Mouse (Mus musculus): Measurements from ENCODE around the gene B230307C23Rik. TPM values are rescaled to one million over a fixed set of nuclear protein-coding genes. Genes with fewer than 3 reads are reported as not detected.
A peak's percentile ranks its signal among the peaks of the same experiment; 100 is the strongest.
"Not testable (repeated sequence)": the region's sequence is repeated elsewhere in the genome, so short reads cannot be mapped to it uniquely, and the experiment has no call there.

B230307C23Rik gene
- total RNA-seq (2021), result 1 to 10 TPM; 5.4 to 5.5 TPM
- long read RNA-seq, experiment 1, partial matches to known transcripts, result 1 of 6 reads
- long read RNA-seq, experiment 1, other reads (novel, unspliced or antisense), result 3 of 6 reads
- long read RNA-seq, experiment 2, partial matches to known transcripts, result 0 of 4 reads
- long read RNA-seq, experiment 2, other reads (novel, unspliced or antisense), result 0 of 4 reads

GRCm38 (mm10) chr16:97996616-97997382 lies at the start of gene B230307C23Rik:
TSS of gene B230307C23Rik (plus strand) at chr16:97997315.
- DNase-seq, result peak; percentile 82
- intact Hi-C loops (cut with DNase I; ENCODE audit: low total_unique reads), result no loop called here

GRCm38 (mm10) chr16:97948836-97949235 lies 48.3 kb upstream of the B230307C23Rik start:
- DNase-seq, result no peak
- intact Hi-C loops (cut with DNase I; ENCODE audit: low total_unique reads), result no loop called here

- no peak for DNase-seq
- intact Hi-C loops (cut with DNase I; ENCODE audit: low total_unique reads), result no loop called here
Observed at GRCm38 (mm10) chr16:97950061-97950460, 47.1 kb upstream of the B230307C23Rik start.

- intact Hi-C loops (cut with DNase I; ENCODE audit: low total_unique reads), result no loop called here
- DNase-seq, result no peak
Observed at GRCm38 (mm10) chr16:97952371-97952770, 44.7 kb upstream of the B230307C23Rik start.

DNA sequence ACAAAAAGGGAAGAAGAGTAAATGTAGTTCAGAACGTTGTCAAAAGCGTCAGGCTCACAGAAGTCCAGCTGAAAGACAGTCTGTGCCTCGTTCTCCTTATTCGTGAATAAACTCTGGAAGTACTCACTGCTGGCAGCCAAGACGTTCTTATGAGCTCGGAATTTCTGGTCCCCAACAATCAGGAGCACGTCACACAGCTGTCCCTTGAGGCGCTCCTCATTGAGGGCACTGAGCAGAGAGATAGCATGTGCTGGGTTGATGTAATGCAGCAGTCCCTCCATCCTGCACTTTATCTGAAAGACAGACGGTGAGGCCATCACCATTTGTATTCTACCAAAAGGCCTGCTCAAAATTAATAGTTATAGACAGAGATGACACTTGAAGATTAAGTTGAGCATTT lies 44.3 kb upstream of the B230307C23Rik start:
- intact Hi-C loops (cut with DNase I; ENCODE audit: low total_unique reads), result no loop called here
- no peak for DNase-seq

DNA sequence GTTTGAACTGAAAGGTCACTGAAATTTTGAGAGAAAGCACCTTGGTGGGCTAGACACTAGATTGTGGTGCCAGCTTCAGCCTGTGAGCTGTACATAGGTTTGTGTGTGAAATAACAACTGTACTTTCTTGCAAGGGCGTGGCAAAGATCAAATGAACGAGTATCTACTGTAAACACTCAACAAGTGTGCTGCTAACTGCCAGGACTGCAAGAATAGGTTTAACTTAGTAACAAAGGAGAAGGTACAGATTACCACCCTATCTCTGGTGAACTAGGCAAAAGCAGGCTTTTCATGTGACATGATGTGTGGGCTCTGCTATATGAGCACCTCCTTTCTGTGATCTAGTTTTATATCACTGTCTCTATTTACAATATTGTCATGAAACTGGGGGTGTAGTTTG lies 43.8 kb upstream of the B230307C23Rik start:
- no peak for DNase-seq
- intact Hi-C loops (cut with DNase I; ENCODE audit: low total_unique reads), result no loop called here

DNA sequence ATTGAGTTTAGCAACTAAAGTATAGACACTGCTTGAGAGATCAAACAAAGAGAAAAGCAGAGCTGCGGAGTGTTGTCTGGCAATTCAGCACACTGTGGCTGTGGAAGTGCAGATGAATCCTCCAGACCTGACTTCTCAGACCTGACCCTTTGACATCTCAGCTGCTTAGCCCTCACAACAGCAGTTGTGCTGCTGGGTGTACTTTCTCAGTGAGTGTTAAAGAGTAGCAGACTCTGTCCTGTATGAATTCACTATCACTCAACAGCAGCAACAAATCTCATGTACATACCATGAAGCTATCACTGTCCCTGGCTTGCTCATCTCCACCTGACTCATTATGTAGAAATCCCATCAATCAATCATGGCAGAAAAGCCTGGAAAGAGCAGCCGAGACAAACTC lies 41.1 kb upstream of the B230307C23Rik start:
- intact Hi-C loops (cut with DNase I; ENCODE audit: low total_unique reads), result no loop called here
- no peak for DNase-seq

DNA sequence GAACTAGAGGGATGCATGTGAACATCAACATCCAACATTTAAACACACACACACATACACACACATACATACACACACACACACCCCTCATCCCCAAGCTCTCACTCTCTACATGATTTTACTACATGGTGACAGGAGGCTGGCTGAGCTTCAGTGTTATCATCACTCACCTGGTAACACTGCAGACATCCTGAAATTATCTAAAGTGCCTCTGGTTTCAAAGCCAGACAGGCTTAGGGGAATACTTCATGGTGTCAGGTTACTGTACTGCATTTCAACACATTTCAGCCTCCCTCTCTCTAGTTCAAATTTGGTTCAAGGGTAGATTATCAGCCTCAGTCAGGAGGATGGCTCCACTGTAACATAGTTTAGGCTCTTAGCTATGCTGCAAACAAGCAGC lies 39.5 kb upstream of the B230307C23Rik start:
- intact Hi-C loops (cut with DNase I; ENCODE audit: low total_unique reads), result no loop called here
- DNase-seq, result no peak

DNA sequence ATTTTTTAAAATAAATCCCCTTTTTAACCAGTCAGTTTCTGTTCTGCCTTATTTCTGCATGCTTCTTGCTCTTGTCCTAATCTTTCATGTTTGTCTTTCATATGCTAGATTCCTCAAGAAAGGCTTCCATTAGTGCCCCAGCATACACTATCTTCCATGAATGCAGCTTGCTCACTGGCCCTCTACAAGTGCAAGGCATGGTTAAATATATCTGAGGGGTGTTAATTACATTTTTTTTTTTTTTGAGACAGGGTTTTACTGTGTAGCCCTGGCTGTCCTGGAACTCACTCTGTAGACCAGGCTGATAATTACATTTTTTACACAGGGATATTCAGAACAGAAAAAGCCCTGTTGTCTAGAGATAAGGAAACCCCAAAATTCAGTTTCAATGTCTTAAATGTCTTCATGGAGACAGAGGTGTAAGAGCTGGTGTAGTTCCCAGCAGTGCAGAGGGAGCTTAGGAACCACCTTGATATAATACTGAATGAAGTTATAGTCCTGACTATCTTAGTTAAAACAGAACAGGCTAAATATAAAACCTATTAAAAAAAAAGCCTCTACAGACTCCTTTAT lies 38.6 kb upstream of the B230307C23Rik start:
- intact Hi-C loops (cut with DNase I; ENCODE audit: low total_unique reads), result no loop called here
- DNase-seq, result no peak

GRCm38 (mm10) chr16:97960348-97960747 lies 36.8 kb upstream of the B230307C23Rik start:
- intact Hi-C loops (cut with DNase I; ENCODE audit: low total_unique reads), result no loop called here
- no peak for DNase-seq

GRCm38 (mm10) chr16:97961381-97962150 lies 35.5 kb upstream of the B230307C23Rik start:
- DNase-seq, result no peak
- intact Hi-C loops (cut with DNase I; ENCODE audit: low total_unique reads), result no loop called here

DNA sequence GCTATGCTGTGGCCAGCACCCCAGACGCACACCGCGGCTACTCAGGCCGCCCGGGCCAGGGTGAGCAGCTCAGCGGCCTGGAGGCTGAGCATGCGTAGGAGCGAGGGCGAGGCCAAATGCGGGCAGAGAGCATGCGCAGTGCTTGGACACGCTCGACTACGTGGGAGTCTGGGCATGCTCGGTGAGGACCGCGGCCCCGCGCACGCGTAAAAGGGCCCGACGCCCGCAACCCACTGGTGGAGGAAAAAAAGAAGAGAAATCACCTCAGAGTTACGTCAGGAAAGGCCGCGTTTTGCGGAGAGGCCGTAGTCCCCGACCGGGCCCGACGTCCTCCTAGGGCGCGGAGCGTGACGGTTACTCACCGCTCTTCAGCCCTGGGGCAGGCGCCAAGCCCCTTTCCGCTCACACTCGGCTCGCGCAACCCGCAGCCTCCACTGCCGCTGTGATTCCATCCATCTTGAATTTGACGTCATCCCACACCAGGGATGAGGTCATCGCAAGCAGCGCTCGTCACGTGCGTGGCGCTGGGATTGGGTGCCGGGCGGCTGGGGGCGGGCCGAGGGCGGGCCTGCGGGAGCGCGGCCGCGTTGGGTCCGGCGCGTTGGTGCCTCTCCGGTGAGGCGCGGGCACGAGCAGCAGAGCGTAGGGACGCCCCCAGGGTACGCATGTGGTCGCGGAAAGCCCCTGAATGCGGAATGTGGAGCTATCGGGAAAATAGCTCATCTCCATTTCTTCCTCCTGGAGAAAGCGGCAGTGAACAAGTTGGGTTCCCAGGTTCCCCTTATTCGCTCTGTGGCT lies 34.8 kb upstream of the B230307C23Rik start, which contains the start of the genes C2cd2 and Zbtb21:
TSS of gene C2cd2 (minus strand) at position 448 of the 798 bp plus-strand sequence.
TSS of gene Zbtb21 (minus strand) at position 472 of the 798 bp plus-strand sequence.
- intact Hi-C loops (cut with DNase I; ENCODE audit: low total_unique reads), result no loop called here

GRCm38 (mm10) chr16:97963956-97964540 lies 33.1 kb upstream of the B230307C23Rik start:
- DNase-seq, result no peak
- intact Hi-C loops (cut with DNase I; ENCODE audit: low total_unique reads), result no loop called here

More for the DNA sequence above, 34.8 kb upstream of the B230307C23Rik start, which contains the start of the genes C2cd2 and Zbtb21:
- DNase-seq, result peak; percentile 97

DNA sequence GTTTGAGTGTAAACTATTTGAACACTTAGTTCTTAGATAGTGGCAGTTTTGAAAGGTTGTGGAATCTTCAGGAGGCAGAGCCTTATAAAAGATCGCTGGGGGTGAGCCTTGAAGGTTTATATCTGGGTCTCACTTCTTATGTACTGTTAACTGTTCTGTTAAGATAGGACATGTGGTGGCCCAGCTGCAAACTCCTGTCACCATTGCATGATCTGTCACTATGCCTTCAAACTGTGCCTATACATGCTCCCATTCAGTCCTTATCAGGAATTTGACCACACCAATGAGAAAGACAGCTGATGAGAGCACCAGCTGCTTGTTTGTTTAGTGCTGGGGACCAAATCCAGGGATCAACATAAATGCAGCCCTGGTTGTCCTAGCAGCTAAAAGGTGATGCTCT lies 19.8 kb upstream of the B230307C23Rik start:
- intact Hi-C loops (cut with DNase I; ENCODE audit: low total_unique reads), result no loop called here
- no peak for DNase-seq

DNA sequence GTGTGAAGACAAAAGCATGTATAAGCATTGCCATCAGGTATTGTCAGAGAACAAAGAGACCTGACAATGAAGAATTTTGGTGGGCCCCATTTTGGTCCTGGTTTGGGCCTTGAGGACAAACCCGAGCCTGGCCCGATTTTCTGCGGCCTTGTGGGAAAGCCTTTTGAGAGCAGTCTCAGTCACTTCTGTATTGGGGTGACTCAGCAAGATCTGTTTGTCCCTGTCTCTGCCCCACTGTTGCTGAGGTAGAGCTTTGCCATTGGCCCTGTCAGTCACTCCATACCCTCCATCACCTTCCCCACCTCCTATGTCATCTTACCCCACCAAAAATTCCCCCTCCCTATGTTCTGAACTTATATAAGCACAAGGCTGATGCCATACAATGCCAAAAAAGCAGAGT lies 19.4 kb upstream of the B230307C23Rik start:
- no peak for DNase-seq
- intact Hi-C loops (cut with DNase I; ENCODE audit: low total_unique reads), result no loop called here

GRCm38 (mm10) chr16:97981362-97981761 lies 15.8 kb upstream of the B230307C23Rik start:
- intact Hi-C loops (cut with DNase I; ENCODE audit: low total_unique reads), result loop anchor here (10.0 kb wide), 1 partner anchor 177 kb away; no protein-coding TSS in a partner anchor
- no peak for DNase-seq

GRCm38 (mm10) chr16:97984589-97984988 lies 12.5 kb upstream of the B230307C23Rik start:
- intact Hi-C loops (cut with DNase I; ENCODE audit: low total_unique reads), result loop anchor here (10.0 kb wide), 1 partner anchor 180 kb away; no protein-coding TSS in a partner anchor
- DNase-seq, result no peak

- intact Hi-C loops (cut with DNase I; ENCODE audit: low total_unique reads), result no loop called here
- DNase-seq, result no peak
Observed at GRCm38 (mm10) chr16:97991517-97991916, 5.6 kb upstream of the B230307C23Rik start.

GRCm38 (mm10) chr16:97992477-97992876 lies 4.6 kb upstream of the B230307C23Rik start:
- intact Hi-C loops (cut with DNase I; ENCODE audit: low total_unique reads); DNase-seq: not testable (repeated sequence)

Measured in gastrocnemius, postnatal 14 days (tissue).